Mouse (Mus musculus) embryonic facial prominence, embryonic 14.5 days (tissue): ENCODE results near the gene Gm29776. TPM values are rescaled to one million over a fixed set of nuclear protein-coding genes. Genes with fewer than 3 reads are reported as not detected.

Source experiments
- ATAC-seq: fragments of 200-750 bp; cut with Nextera tagmentation; 2 replicates; pipeline ENCODE4 v1.8.0; 2017; ENCODE audit warnings: low read depth, moderate number of reproducible peaks, moderate TSS enrichment
- DNase-seq: peaks from one replicate; pipeline ENCODE4 v3.0.0-alpha.2; 2015; ENCODE audit warnings: low spot score
- H3K27ac ChIP-seq: fragments of 300-500 bp; sonication (generic); replicated peaks from 2 replicates; pipeline ENCODE4 v1.5.1; 2014; ENCODE audit warnings: low read depth, mild to moderate bottlenecking, low read length, moderate library complexity
- H3K27me3 ChIP-seq: fragments of 300-500 bp; sonication (generic); replicated peaks from 2 replicates; pipeline ENCODE4 v1.6.1; 2014; ENCODE audit warnings: low read length; ENCODE audit not compliant: control insufficient read depth, insufficient read depth
- H3K36me3 ChIP-seq: fragments of 300-500 bp; sonication (generic); 2 replicates; pipeline ENCODE4 v1.6.1; 2014; ENCODE audit warnings: low read length, mixed read lengths; ENCODE audit not compliant: control insufficient read depth, insufficient read depth
- H3K4me1 ChIP-seq: fragments of 300-500 bp; sonication (generic); 2 replicates; pipeline ENCODE4 v1.6.1; 2014; ENCODE audit warnings: antibody characterized with exemption, low read length; ENCODE audit not compliant: control insufficient read depth, insufficient read depth
- H3K4me2 ChIP-seq: fragments of 300-500 bp; sonication (generic); 2 replicates; pipeline ENCODE4 v1.6.1; 2014; ENCODE audit warnings: low read depth, mild to moderate bottlenecking, low read length, moderate library complexity, mixed read lengths
- H3K4me3 ChIP-seq: fragments of 300-500 bp; sonication (generic); 2 replicates; pipeline ENCODE4 v1.5.1; 2014; ENCODE audit warnings: low read depth, mild to moderate bottlenecking, low read length
- H3K9ac ChIP-seq: fragments of 300-500 bp; sonication (generic); 2 replicates; pipeline ENCODE4 v1.6.1; 2014; ENCODE audit warnings: low read depth, mild to moderate bottlenecking, low read length, moderate library complexity, mixed read lengths
- H3K9me3 ChIP-seq: fragments of 300-500 bp; sonication (generic); 2 replicates; pipeline ENCODE4 v1.6.1; 2016; ENCODE audit warnings: low read length; ENCODE audit not compliant: control insufficient read depth
- WGBS: fragments of 180-500 bp; shearing (Covaris S2); extraction: QIAGEN DNeasy Blood & Tissue Kit; methylation state at CpG from one replicate; pipeline ENCODE4 v1.1.7; 2014; 5-methylcytosine and 5-hydroxymethylcytosine counted together
- polyA plus RNA-seq: library from polyadenylated mRNA; unstranded; fragments of >200 nt; fragmentation: Nextera tagmentation; extraction: Ambion mirVana; gene quantifications from 2 replicates; pipeline ENCODE4 v1.2.1, GENCODE M21; 2014

Gene Gm29776
- 0.17 and 0.34 TPM in 2 replicates for polyA plus RNA-seq

DNA sequence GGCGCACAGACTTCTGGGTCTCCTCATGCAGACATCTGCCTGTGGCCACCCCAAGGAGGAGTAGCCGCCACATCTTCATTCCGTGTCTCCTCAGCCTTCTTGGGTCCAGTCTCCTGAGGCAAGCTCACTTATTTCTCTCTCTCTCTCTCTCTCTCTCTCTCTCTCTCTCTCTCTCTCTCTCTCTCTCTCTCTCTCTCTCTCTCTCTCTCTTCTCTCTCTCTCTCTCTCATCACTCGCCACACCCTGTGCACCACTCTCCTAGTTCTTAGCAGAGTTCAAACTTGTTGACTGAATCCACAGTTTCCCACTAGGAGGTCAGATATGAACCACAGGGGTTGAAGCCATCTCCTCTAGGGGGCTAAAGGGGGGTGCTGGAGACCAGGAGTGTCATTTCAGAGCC is at the start of gene Gm29776:
Gene Gm29776, minus strand, starts transcription at position 101 of the 400 bp plus-strand sequence.
- Histone ChIP-seq H3K9me3 (no peaks in the 10 kb centered on the region), H3K4me1 (no peaks in the 10 kb centered on the region), H3K4me2 (no peak within 1 kb of the TSS), H3K27me3 (no peaks in the 10 kb centered on the region), H3K36me3 (no peaks in the 10 kb centered on the region), H3K4me3 (no peak within 1 kb of the TSS), H3K9ac (no peak within 1 kb of the TSS), H3K27ac (no peak within 1 kb of the TSS)
- 61% methylated on average over 4 of the region's 4 CpGs for WGBS
- ATAC-seq (no peak), DNase-seq (no peak)

DNA sequence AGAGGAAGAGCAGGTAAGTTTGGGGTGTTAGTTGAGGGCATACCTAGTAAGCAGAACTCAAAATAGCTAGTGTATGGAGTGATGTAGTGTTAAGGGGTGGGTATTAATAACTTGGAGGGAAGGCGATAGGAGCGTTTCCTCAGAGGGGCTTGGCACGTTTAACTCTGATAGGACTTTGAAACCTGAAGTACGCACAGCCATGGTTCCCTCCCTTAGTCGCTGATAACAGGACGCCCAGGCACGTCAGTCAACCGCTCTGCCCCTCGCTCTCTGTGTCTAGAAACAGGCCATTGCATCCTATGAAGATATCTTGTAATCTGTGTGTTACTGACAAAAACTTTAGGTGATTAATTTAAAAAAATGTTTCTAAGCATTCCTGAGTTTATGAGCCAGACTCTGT is 47.4 kb upstream of the Gm29776 start:
- H3K36me3 ChIP-seq, result no peaks in the 10 kb centered on the region
- WGBS, result 90% methylated on average over 9 of the region's 9 CpGs
- no peak for ATAC-seq
- no peaks in the 10 kb centered on the region for H3K9me3 ChIP-seq
- H3K4me3 ChIP-seq, result no peak overlapping the region
- H3K27ac ChIP-seq, result no peak overlapping the region
- H3K9ac ChIP-seq, result no peak overlapping the region
- no peak overlapping the region for H3K4me2 ChIP-seq
- H3K27me3 ChIP-seq, result no peaks in the 10 kb centered on the region
- no peak for DNase-seq
- H3K4me1 ChIP-seq, result no peaks in the 10 kb centered on the region

DNA sequence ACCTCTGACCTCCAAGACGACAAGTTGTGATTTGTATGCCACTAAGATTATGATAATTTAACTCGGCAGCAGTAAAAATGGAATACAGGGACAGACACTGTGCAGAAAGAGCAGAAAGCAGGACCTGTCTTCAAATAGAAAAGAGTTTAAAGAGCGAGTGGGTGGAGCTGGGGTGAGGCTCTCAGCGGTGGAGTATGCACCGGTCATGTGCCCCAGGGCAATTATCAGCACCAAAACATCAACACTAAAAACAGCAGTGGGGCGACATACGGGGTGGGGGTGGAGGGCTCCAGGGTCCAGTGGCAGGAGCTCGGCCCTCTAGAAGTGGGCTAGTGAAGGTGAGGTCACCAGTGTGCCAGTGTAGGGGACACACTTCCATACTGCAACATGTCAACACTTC is 45.8 kb upstream of the Gm29776 start:
- H3K27ac ChIP-seq, result no peak overlapping the region
- WGBS, result 47% methylated on average over 8 of the region's 8 CpGs
- H3K36me3 ChIP-seq, result no peaks in the 10 kb centered on the region
- no peaks in the 10 kb centered on the region for H3K27me3 ChIP-seq
- H3K4me1 ChIP-seq, result no peaks in the 10 kb centered on the region
- DNase-seq (no peak), ATAC-seq (no peak)
- H3K4me3 ChIP-seq, result no peak overlapping the region
- no peak overlapping the region for H3K9ac ChIP-seq
- H3K4me2 ChIP-seq, result no peak overlapping the region
- H3K9me3 ChIP-seq, result no peaks in the 10 kb centered on the region

DNA sequence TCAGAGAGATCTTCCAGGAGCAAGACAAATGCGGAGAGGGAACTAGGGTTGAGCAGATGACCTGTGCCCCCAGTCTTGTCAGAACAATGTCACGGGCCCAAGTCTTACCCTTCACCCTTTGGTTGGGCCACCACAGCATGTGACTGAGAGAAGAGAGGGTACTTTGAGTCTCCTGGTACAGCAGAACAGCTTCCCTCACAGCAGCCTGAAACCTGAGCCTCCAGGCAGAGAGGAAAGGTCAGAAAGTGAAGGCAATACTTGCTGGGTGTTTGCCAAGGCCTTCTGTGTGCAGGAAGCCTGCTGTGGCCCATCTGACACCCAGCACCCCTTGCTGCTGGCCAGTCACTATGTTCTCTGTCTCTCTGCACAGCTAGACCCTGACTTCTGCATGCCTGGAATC is 43.7 kb upstream of the Gm29776 start:
- Histone ChIP-seq H3K9ac (no peak overlapping the region), H3K4me2 (no peak overlapping the region), H3K27ac (no peak overlapping the region), H3K4me1 (peaks cover 2% of the 10 kb centered on the region; the same call in 1 of the 2 replicates), H3K27me3 (no peaks in the 10 kb centered on the region), H3K9me3 (no peaks in the 10 kb centered on the region), H3K4me3 (no peak overlapping the region), H3K36me3 (no peaks in the 10 kb centered on the region)
- ATAC-seq, result no peak
- 46% methylated on average over 2 of the region's 2 CpGs for WGBS
- DNase-seq, result peak; percentile 34

GRCm38 (mm10) chr14:54741721-54742120 is 43.1 kb upstream of the Gm29776 start:
- WGBS, result 73% methylated on average over 6 of the region's 6 CpGs
- ATAC-seq, result no peak
- no peak overlapping the region for H3K4me3 ChIP-seq

GRCm38 (mm10) chr14:54737634-54738033 is 39.0 kb upstream of the Gm29776 start:
- DNase-seq (no peak), ATAC-seq (no peak)
- Histone ChIP-seq H3K4me2 (no peak overlapping the region), H3K4me3 (no peak overlapping the region), H3K9ac (no peak overlapping the region), H3K9me3 (no peaks in the 10 kb centered on the region), H3K27ac (no peak overlapping the region), H3K4me1 (peaks cover 8% of the 10 kb centered on the region; the same call in 1 of the 2 replicates), H3K27me3 (no peaks in the 10 kb centered on the region), H3K36me3 (no peaks in the 10 kb centered on the region)
- WGBS, result 72% methylated on average over 10 of the region's 10 CpGs

More at GRCm38 (mm10) chr14:54741721-54742120, 43.1 kb upstream of the Gm29776 start:
- no peak overlapping the region for H3K4me2 ChIP-seq
- no peaks in the 10 kb centered on the region for H3K9me3 ChIP-seq
- no peak for DNase-seq
- H3K4me1 ChIP-seq, result peaks cover 8% of the 10 kb centered on the region; the same call in 1 of the 2 replicates
- H3K27ac ChIP-seq, result no peak overlapping the region
- H3K36me3 ChIP-seq, result no peaks in the 10 kb centered on the region
- H3K9ac ChIP-seq, result no peak overlapping the region
- no peaks in the 10 kb centered on the region for H3K27me3 ChIP-seq

- no peak overlapping the region for H3K27ac ChIP-seq
- DNase-seq (peak; percentile 82), ATAC-seq (peak; percentile 88)
- H3K4me3 ChIP-seq, result no peak overlapping the region
- peaks cover 8% of the 10 kb centered on the region; the same call in 1 of the 2 replicates for H3K4me1 ChIP-seq
- H3K4me2 ChIP-seq, result no peak overlapping the region
- H3K36me3 ChIP-seq, result no peaks in the 10 kb centered on the region
- no peak overlapping the region for H3K9ac ChIP-seq
- no peaks in the 10 kb centered on the region for H3K27me3 ChIP-seq
- no peaks in the 10 kb centered on the region for H3K9me3 ChIP-seq
- 54% methylated on average over 14 of the region's 14 CpGs for WGBS
Observed at GRCm38 (mm10) chr14:54736555-54737552, 38.2 kb upstream of the Gm29776 start.

DNA sequence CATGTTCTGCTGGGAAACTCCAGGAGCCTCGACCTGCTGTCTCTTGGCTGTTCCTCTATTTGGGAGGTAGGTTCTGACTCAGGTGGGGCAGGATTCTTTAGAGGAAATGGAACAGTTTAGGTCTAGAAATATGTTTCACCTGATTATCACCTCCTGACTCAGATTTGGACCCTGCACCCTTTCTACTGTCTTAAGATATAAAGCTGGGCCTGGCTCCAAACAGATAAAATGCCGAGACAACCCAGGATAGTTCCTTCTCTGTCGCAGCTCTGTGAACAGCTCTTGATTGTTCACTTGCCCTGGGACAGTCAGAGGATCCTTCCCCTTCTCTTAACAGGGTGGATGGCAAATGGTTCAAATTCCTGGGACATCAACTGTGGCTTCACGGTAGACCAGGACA is 36.6 kb upstream of the Gm29776 start:
- Histone ChIP-seq H3K27ac (no peak overlapping the region), H3K4me2 (no peak overlapping the region), H3K4me1 (peaks cover 8% of the 10 kb centered on the region; the same call in 1 of the 2 replicates), H3K9ac (no peak overlapping the region), H3K9me3 (no peaks in the 10 kb centered on the region), H3K36me3 (no peaks in the 10 kb centered on the region), H3K4me3 (no peak overlapping the region), H3K27me3 (no peaks in the 10 kb centered on the region)
- WGBS, result 75% methylated on average over 4 of the region's 4 CpGs
- ATAC-seq (no peak), DNase-seq (no peak)
